Mouse (Mus musculus) gastrocnemius, postnatal 14 days (tissue): ENCODE results near the gene Orai3. TPM values are rescaled to one million over a fixed set of nuclear protein-coding genes. Genes with fewer than 3 reads are reported as not detected.
"Not testable (repeated sequence)": the region's sequence is repeated elsewhere in the genome, so short reads cannot be mapped to it uniquely, and the experiment has no call there.

Source experiments
- DNase-seq: peaks from one replicate; pipeline ENCODE4 v3.0.0; 2021; ENCODE audit warnings: mixed read lengths
- intact Hi-C: fragments of 180-260 bp; cut with DNase I; formaldehyde crosslinking; loops from one replicate; pipeline ENCODE4 v1.15.1; 2025; ENCODE audit warnings: low total_unique reads
- total RNA-seq, 2 experiments: library from RNA; stranded (reverse); gene quantifications; 2 replicates each; pipeline ENCODE4 v1.2.3; 2021

Gene Orai3
- total RNA-seq, 2 experiments from 2014 or later = 8.1 to 9.2 TPM

GRCm38 (mm10) chr7:127759716-127760115 lies 9.9 kb upstream of the Orai3 start:
- intact Hi-C loops = loop anchor here (5.0 kb wide), 1 partner anchor 82 kb away; no protein-coding TSS in a partner anchor
- DNase-seq = no peak

GRCm38 (mm10) chr7:127760478-127760877 lies 9.1 kb upstream of the Orai3 start:
- intact Hi-C loops = no loop called here

GRCm38 (mm10) chr7:127761026-127761425 lies 8.6 kb upstream of the Orai3 start:
- peak; percentile 70 for DNase-seq
- intact Hi-C loops = no loop called here

More at GRCm38 (mm10) chr7:127760478-127760877, 9.1 kb upstream of the Orai3 start:
- no peak for DNase-seq

- intact Hi-C loops = no loop called here
Observed at GRCm38 (mm10) chr7:127763642-127764041, 6.0 kb upstream of the Orai3 start.

GRCm38 (mm10) chr7:127765756-127766155 lies 3.9 kb upstream of the Orai3 start:
- no peak for DNase-seq
- intact Hi-C loops = no loop called here

More at GRCm38 (mm10) chr7:127763642-127764041, 6.0 kb upstream of the Orai3 start:
- no peak for DNase-seq

- intact Hi-C loops = no loop called here
Observed at GRCm38 (mm10) chr7:127766851-127767609, 2.6 kb upstream of the Orai3 start.

GRCm38 (mm10) chr7:127767671-127768345 lies 1.8 kb upstream of the Orai3 start:
- intact Hi-C loops = no loop called here

More at GRCm38 (mm10) chr7:127766851-127767609, 2.6 kb upstream of the Orai3 start:
- no peak for DNase-seq

GRCm38 (mm10) chr7:127768346-127768996 lies 1.1 kb upstream of the Orai3 start:
- DNase-seq = no peak
- intact Hi-C loops = no loop called here

More at GRCm38 (mm10) chr7:127767671-127768345, 1.8 kb upstream of the Orai3 start:
- DNase-seq = no peak

GRCm38 (mm10) chr7:127768997-127769593 lies 520 bp upstream of the Orai3 start:
- peak; percentile 88 for DNase-seq
- intact Hi-C loops = no loop called here

GRCm38 (mm10) chr7:127770039-127770905 lies 657 bp downstream of the Orai3 start:
- intact Hi-C loops = no loop called here
- no peak for DNase-seq

- intact Hi-C loops = no loop called here
Observed at GRCm38 (mm10) chr7:127771262-127771661, 1.6 kb downstream of the Orai3 start.

GRCm38 (mm10) chr7:127772080-127772479 lies 2.5 kb downstream of the Orai3 start:
- intact Hi-C loops = no loop called here
- DNase-seq = no peak

More at GRCm38 (mm10) chr7:127771262-127771661, 1.6 kb downstream of the Orai3 start:
- DNase-seq = no peak

- no peak for DNase-seq
- intact Hi-C loops = no loop called here
Observed at GRCm38 (mm10) chr7:127772557-127772956, 2.9 kb downstream of the Orai3 start.

- intact Hi-C loops = no loop called here
- DNase-seq = peak; percentile 73
Observed at GRCm38 (mm10) chr7:127773664-127774384, 4.2 kb downstream of the Orai3 start.

GRCm38 (mm10) chr7:127775837-127776236 lies 6.2 kb downstream of the Orai3 start:
- DNase-seq, intact Hi-C loops: not testable (repeated sequence)

- intact Hi-C loops = no loop called here
- peak; percentile 90 for DNase-seq
Observed at GRCm38 (mm10) chr7:127776426-127776825, 6.8 kb downstream of the Orai3 start, which contains the start of gene Setd1a. Gene Setd1a (plus strand): TSS chr7:127776670.

- DNase-seq = peak; percentile 98
- intact Hi-C loops = no loop called here
Observed at GRCm38 (mm10) chr7:127776878-127777473, 7.4 kb downstream of the Orai3 start.
